Mouse (Mus musculus): ENCODE data around the gene Nfib.

Gene Nfib

GRCm38 (mm10) chr4:82333413-82333812, 372.1 kb downstream of the Nfib start:
- no peak for DNase-seq

- DNase-seq: no peak
Measured at GRCm38 (mm10) chr4:82330095-82330494, 375.5 kb downstream of the Nfib start.

- no peak for DNase-seq
Measured at GRCm38 (mm10) chr4:82326140-82326529, 379.4 kb downstream of the Nfib start.

GRCm38 (mm10) chr4:82325409-82326139, 380.0 kb downstream of the Nfib start:
- DNase-seq: no peak

- DNase-seq: no peak
Measured at GRCm38 (mm10) chr4:82324977-82325376, 380.6 kb downstream of the Nfib start.

GRCm38 (mm10) chr4:82321008-82321407, 384.5 kb downstream of the Nfib start:
- DNase-seq: no peak

- no peak for DNase-seq
Measured at GRCm38 (mm10) chr4:82319388-82319787, 386.2 kb downstream of the Nfib start.

- DNase-seq: peak; percentile 45 to 54
Measured at GRCm38 (mm10) chr4:82316168-82316567, 389.4 kb downstream of the Nfib start.

GRCm38 (mm10) chr4:82315710-82316109, 389.8 kb downstream of the Nfib start:
- no peak for DNase-seq

GRCm38 (mm10) chr4:82310924-82311734, 394.4 kb downstream of the Nfib start:
- no peak for DNase-seq

- DNase-seq: no peak
Measured at GRCm38 (mm10) chr4:82306045-82306444, 399.5 kb downstream of the Nfib start.

GRCm38 (mm10) chr4:82304148-82304871, 401.2 kb downstream of the Nfib start:
- DNase-seq: no peak

- no peak for DNase-seq
Measured at GRCm38 (mm10) chr4:82303362-82303900, 402.1 kb downstream of the Nfib start.

- DNase-seq: no peak
Measured at GRCm38 (mm10) chr4:82302901-82303300, 402.6 kb downstream of the Nfib start.

GRCm38 (mm10) chr4:82298606-82299005, 406.9 kb downstream of the Nfib start:
- DNase-seq: no peak

- no peak for DNase-seq
Measured at GRCm38 (mm10) chr4:82297562-82297961, 408.0 kb downstream of the Nfib start.

GRCm38 (mm10) chr4:82294066-82294465, 411.5 kb downstream of the Nfib start:
- DNase-seq: no peak

- DNase-seq: no peak
Measured at GRCm38 (mm10) chr4:82291174-82291847, 414.2 kb downstream of the Nfib start.

- DNase-seq: no peak
Measured at GRCm38 (mm10) chr4:82290623-82291022, 414.9 kb downstream of the Nfib start.

- no peak for DNase-seq
Measured at GRCm38 (mm10) chr4:82289596-82289995, 416.0 kb downstream of the Nfib start.

- no peak for DNase-seq
Measured at GRCm38 (mm10) chr4:82288138-82288537, 417.4 kb downstream of the Nfib start.

GRCm38 (mm10) chr4:82287454-82287853, 418.1 kb downstream of the Nfib start:
- no peak for DNase-seq

- no peak for DNase-seq
Measured at GRCm38 (mm10) chr4:82286931-82287330, 418.6 kb downstream of the Nfib start.

Measured in cerebellum, postnatal 36 days (tissue).